Mouse (Mus musculus) cerebellum, postnatal 36 days (tissue): ENCODE data around the gene Slc17a4.

Source experiments
- DNase-seq, 2 experiments: peaks; one replicate each; pipeline ENCODE4 v3.0.0; 2021 to 2022; ENCODE audit warnings: mixed read lengths in 2 of 2

Gene Slc17a4

DNA sequence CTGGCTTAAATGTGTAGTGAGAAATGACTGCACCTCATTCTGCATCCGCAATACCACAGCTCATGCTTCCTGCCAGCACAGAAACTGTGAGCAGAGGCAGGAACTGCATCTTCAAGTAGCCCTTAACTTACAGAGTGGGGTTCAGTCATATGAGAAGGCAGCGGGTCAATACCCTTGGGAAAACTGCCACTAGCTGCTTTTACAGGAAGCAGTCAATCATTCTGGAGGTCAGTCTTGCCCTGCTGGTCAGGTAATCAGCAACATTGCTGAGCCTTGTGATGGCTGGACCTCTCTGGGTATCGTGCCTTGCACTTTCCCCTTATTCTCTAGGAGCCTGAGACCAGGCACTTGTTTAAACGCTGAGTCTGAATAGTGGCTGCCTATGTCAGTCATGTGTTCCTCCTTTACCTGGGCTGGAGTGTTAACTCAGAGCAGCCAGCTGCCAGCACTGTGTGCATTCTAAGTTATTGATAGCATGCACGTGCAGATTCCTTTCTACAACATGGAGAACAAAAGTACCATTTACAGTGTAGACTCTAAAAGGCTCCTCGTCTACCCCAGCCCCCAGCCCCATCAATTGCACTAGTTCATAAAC lies 25.7 kb downstream of the Slc17a4 start:
- DNase-seq = no peak

- no peak for DNase-seq
These were observed 27.6 kb downstream of the Slc17a4 start for GRCm38 (mm10) chr13:23887026-23887725.

GRCm38 (mm10) chr13:23885540-23885939 lies 29.3 kb downstream of the Slc17a4 start:
- no peak for DNase-seq

GRCm38 (mm10) chr13:23879636-23880035 lies 35.2 kb downstream of the Slc17a4 start:
- no peak for DNase-seq

- DNase-seq = no peak
These were observed 35.7 kb downstream of the Slc17a4 start for GRCm38 (mm10) chr13:23879106-23879505.

DNA sequence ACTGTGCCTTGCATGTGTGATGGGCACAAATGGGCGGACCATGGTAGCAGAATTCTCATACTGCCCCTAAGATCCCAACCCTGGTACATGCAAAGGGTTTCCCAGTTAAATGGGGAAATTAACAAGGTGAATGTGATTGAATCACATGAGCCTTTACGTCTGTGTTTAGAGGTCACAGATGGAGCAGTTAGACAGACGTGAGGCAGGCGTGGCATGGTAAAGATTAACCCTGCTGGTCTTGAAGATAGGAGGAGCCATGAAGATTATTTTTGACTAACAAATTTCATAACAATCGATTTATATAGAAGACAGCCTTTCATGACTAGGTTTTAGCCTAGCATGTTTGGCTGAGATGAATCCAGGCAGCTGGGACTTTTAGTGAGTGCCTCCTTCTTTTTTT lies 41.7 kb downstream of the Slc17a4 start:
- DNase-seq = no peak

GRCm38 (mm10) chr13:23869996-23870395 lies 44.8 kb downstream of the Slc17a4 start:
- no peak for DNase-seq

DNA sequence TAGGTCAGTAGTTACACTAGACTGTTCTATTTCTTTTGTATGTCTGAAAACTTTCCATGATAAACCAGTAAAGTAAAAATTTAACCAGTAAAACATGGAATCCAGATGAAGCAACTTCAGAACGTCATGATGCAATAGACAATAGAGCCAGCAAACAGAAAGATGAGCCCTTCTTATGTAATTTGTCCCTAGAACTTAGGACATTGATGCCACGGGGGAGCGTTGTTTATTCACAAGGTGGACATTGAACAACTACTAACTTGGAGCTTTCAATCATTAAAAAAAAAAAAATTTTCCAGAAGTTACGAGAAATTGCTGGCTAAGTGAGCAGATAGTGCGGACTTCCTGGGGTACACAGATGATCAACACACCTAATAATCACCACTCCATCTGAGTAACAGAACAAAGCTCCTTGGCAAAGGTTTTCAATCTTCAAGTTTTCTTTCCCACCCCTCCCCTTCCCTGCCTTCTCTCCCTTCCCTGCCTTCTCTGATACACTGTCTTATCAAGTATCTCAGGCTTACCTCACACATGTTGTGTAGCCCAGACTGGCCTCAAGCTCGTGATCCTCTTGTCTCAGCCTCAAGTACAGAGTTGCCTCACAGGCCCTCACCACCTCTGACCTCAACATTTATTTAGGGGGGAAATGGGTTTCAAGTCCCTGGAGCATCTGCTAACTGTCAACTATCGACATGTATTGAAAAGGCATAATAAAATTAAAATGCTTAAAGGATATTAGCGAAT lies 45.8 kb downstream of the Slc17a4 start:
- no peak for DNase-seq

DNA sequence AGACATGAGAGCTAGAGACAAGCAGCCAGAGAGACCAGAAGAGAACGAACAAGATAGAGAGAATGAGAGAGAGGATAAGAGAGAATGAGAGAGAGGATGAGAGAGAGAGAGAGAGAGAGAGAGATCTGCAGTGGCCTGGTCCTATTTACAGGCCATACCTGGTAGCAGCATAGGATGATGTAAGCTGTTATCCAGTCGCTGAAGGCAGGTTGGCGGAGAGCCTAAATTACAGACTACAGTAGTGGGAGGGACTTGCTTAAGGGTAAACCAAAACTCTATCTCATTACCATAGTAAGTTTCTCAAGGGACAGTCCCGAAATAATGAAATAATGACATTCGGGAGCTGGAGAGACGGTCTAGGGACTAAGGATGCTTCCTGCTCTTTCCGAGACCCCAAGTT lies 47.4 kb downstream of the Slc17a4 start, which contains the start of gene Slc17a1:
Gene Slc17a1 (plus strand): TSS at position 346 of the 400 bp plus-strand sequence.
- no peak for DNase-seq

GRCm38 (mm10) chr13:23867000-23867399 lies 47.8 kb downstream of the Slc17a4 start:
- DNase-seq = no peak

DNA sequence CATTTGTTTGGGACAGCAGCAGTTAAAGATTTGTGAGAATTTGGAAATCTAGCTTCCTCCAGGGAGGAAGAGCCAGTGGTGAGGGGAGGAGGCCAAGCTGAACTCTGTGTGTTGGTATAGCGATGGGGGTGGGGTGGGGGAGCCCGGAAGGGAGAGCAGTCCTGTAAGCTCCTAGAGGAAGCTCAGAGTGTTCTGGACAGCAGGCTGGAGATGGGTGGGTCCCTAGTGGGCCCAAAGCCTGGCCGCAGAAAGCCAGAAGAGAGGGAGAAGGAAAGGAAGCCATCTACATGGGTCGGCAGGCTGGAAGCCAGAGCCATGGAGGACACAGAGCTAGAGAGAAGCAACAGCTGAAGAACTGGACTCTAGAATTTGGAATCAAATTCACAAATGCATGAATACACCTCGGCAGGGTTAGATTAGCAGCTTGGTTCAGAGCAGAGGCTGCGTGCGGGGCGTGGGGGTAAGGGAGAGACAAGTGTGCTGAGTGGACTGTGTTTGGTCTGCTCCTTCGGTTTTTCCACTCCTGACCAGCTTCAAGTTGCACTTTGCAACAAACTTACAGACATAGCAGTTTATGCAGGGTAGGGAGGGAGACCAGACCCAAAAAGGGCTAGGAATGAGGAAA lies 48.6 kb downstream of the Slc17a4 start:
- no peak for DNase-seq

GRCm38 (mm10) chr13:23864711-23865110 lies 50.1 kb downstream of the Slc17a4 start:
- DNase-seq = no peak

- DNase-seq = no peak
These were observed 53.0 kb downstream of the Slc17a4 start for GRCm38 (mm10) chr13:23861815-23862214.

GRCm38 (mm10) chr13:23856401-23856800 lies 58.4 kb downstream of the Slc17a4 start:
- DNase-seq = no peak

GRCm38 (mm10) chr13:23849299-23849698 lies 65.5 kb downstream of the Slc17a4 start:
- no peak for DNase-seq
